Mouse (Mus musculus): ENCODE results near the gene Gm21188. TPM values are rescaled to one million over a fixed set of nuclear protein-coding genes. Genes with fewer than 3 reads are reported as not detected.
"Not testable (repeated sequence)": the region's sequence is repeated elsewhere in the genome, so short reads cannot be mapped to it uniquely, and the experiment has no call there.

Gene Gm21188
- 2.3 and 2.4 TPM in 2 replicates for polyA plus RNA-seq (2012; rRNA removed)

GRCm38 (mm10) chr13:120052085-120052484, at the start of gene Gm21188:
Gm21188 (minus strand) TSS chr13:120052194.
- not testable (repeated sequence) for DNase-seq (ENCODE audit: low read depth)

- not testable (repeated sequence) for DNase-seq (ENCODE audit: low read depth)
Observed at GRCm38 (mm10) chr13:120099327-120099726, 47.3 kb upstream of the Gm21188 start.

- DNase-seq (ENCODE audit: low read depth): not testable (repeated sequence)
Observed at GRCm38 (mm10) chr13:120096938-120097256, 44.9 kb upstream of the Gm21188 start.

- not testable (repeated sequence) for DNase-seq (ENCODE audit: low read depth)
Observed at GRCm38 (mm10) chr13:120096241-120096937, 44.4 kb upstream of the Gm21188 start.

GRCm38 (mm10) chr13:120092950-120093349, 41.0 kb upstream of the Gm21188 start:
- DNase-seq (ENCODE audit: low read depth): not testable (repeated sequence)

- DNase-seq (ENCODE audit: low read depth): not testable (repeated sequence)
Observed at GRCm38 (mm10) chr13:120079644-120080043, 27.6 kb upstream of the Gm21188 start.

- not testable (repeated sequence) for DNase-seq (ENCODE audit: low read depth)
Observed at GRCm38 (mm10) chr13:120070878-120071277, 18.9 kb upstream of the Gm21188 start.

- DNase-seq (ENCODE audit: low read depth): not testable (repeated sequence)
Observed at GRCm38 (mm10) chr13:120070012-120070598, 18.1 kb upstream of the Gm21188 start.

GRCm38 (mm10) chr13:120063439-120064089, 11.6 kb upstream of the Gm21188 start:
- not testable (repeated sequence) for DNase-seq (ENCODE audit: low read depth)

GRCm38 (mm10) chr13:120062903-120063302, 10.9 kb upstream of the Gm21188 start:
- not testable (repeated sequence) for DNase-seq (ENCODE audit: low read depth)

GRCm38 (mm10) chr13:120048608-120049007, 3.4 kb downstream of the Gm21188 start:
- DNase-seq (ENCODE audit: low read depth): not testable (repeated sequence)

GRCm38 (mm10) chr13:120048186-120048585, 3.8 kb downstream of the Gm21188 start:
- DNase-seq (ENCODE audit: low read depth): not testable (repeated sequence)

GRCm38 (mm10) chr13:120046422-120047209, 5.4 kb downstream of the Gm21188 start:
- DNase-seq (ENCODE audit: low read depth): not testable (repeated sequence)

GRCm38 (mm10) chr13:120041145-120041544, 10.8 kb downstream of the Gm21188 start:
- not testable (repeated sequence) for DNase-seq (ENCODE audit: low read depth)

- DNase-seq (ENCODE audit: low read depth): not testable (repeated sequence)
Observed at GRCm38 (mm10) chr13:120037881-120038280, 14.1 kb downstream of the Gm21188 start.

- DNase-seq (ENCODE audit: low read depth): not testable (repeated sequence)
Observed at GRCm38 (mm10) chr13:120036577-120037115, 15.3 kb downstream of the Gm21188 start.

- DNase-seq (ENCODE audit: low read depth): not testable (repeated sequence)
Observed at GRCm38 (mm10) chr13:120035151-120035550, 16.8 kb downstream of the Gm21188 start.

GRCm38 (mm10) chr13:120034637-120035036, 17.4 kb downstream of the Gm21188 start:
- not testable (repeated sequence) for DNase-seq (ENCODE audit: low read depth)

GRCm38 (mm10) chr13:120033516-120034190, 18.3 kb downstream of the Gm21188 start:
- DNase-seq (ENCODE audit: low read depth): not testable (repeated sequence)

- DNase-seq (ENCODE audit: low read depth): not testable (repeated sequence)
Observed at GRCm38 (mm10) chr13:120031676-120032075, 20.3 kb downstream of the Gm21188 start.

GRCm38 (mm10) chr13:120027368-120027767, 24.6 kb downstream of the Gm21188 start:
- not testable (repeated sequence) for DNase-seq (ENCODE audit: low read depth)

Measured in gonadal fat pad, adult 2 months (tissue).